Mouse (Mus musculus) large intestine, adult 2 months (tissue): ENCODE data around the gene Limd1. TPM values are rescaled to one million over a fixed set of nuclear protein-coding genes. Genes with fewer than 3 reads are reported as not detected.

Source experiments
- DNase-seq: peaks from one replicate; pipeline ENCODE4 v3.0.0-alpha.2; 2012; ENCODE audit warnings: low read depth, low spot score
- WGBS: fragments of 180-500 bp; shearing (Covaris S2); methylation state at CpG from one replicate; pipeline ENCODE4 v1.1.7; 2018; 5-methylcytosine and 5-hydroxymethylcytosine counted together
- polyA plus RNA-seq: library from polyadenylated mRNA; depleted of rRNA; stranded (reverse); fragments of >200 nt; gene quantifications from 2 replicates; pipeline ENCODE4 v1.2.3, GENCODE M21; 2012

The Limd1 gene
- polyA plus RNA-seq, 1 experiment = 57.6 TPM

GRCm38 (mm10) chr9:123480253-123480921 lies 1.9 kb downstream of the Limd1 start:
- WGBS = 58% methylated on average over 18 of the region's 18 CpGs
- no peak for DNase-seq

- 18% methylated on average over 7 of the region's 7 CpGs for WGBS
- no peak for DNase-seq
These were observed 2.6 kb downstream of the Limd1 start for GRCm38 (mm10) chr9:123481136-123481535.

GRCm38 (mm10) chr9:123483598-123483997 lies 5.1 kb downstream of the Limd1 start:
- WGBS = 54% methylated on average over 1 of the region's 1 CpGs

GRCm38 (mm10) chr9:123484830-123485229 lies 6.3 kb downstream of the Limd1 start:
- WGBS = 93% methylated on average over 3 of the region's 3 CpGs
- no peak for DNase-seq

More at GRCm38 (mm10) chr9:123483598-123483997, 5.1 kb downstream of the Limd1 start:
- no peak for DNase-seq

- WGBS = 76% methylated on average over 4 of the region's 4 CpGs
- DNase-seq = no peak
These were observed 7.1 kb downstream of the Limd1 start for GRCm38 (mm10) chr9:123485561-123485960.

- DNase-seq = no peak
- WGBS = 66% methylated on average over 3 of the region's 3 CpGs
These were observed 8.1 kb downstream of the Limd1 start for GRCm38 (mm10) chr9:123486635-123487034.

- no peak for DNase-seq
- WGBS = 59% methylated on average over 2 of the region's 2 CpGs
These were observed 10.6 kb downstream of the Limd1 start for GRCm38 (mm10) chr9:123489073-123489472.

- WGBS = 60% methylated on average over 9 of the region's 9 CpGs
- no peak for DNase-seq
These were observed 11.3 kb downstream of the Limd1 start for GRCm38 (mm10) chr9:123489727-123490343.

GRCm38 (mm10) chr9:123490930-123491329 lies 12.4 kb downstream of the Limd1 start:
- no peak for DNase-seq
- WGBS = 44% methylated on average over 5 of the region's 5 CpGs

- DNase-seq = no peak
- WGBS = 50% methylated on average over 9 of the region's 9 CpGs
These were observed 13.5 kb downstream of the Limd1 start for GRCm38 (mm10) chr9:123491917-123492585.

- DNase-seq = peak; percentile 32
- 22% methylated on average over 13 of the region's 13 CpGs for WGBS
These were observed 18.2 kb downstream of the Limd1 start for GRCm38 (mm10) chr9:123496665-123497064.

- WGBS = 77% methylated on average over 5 of the region's 5 CpGs
- no peak for DNase-seq
These were observed 19.4 kb downstream of the Limd1 start for GRCm38 (mm10) chr9:123497906-123498305.

- WGBS = 85% methylated on average over 4 of the region's 4 CpGs
- DNase-seq = no peak
These were observed 22.0 kb downstream of the Limd1 start for GRCm38 (mm10) chr9:123500480-123500879.

GRCm38 (mm10) chr9:123503171-123503834 lies 24.8 kb downstream of the Limd1 start:
- DNase-seq = no peak
- 70% methylated on average over 5 of the region's 5 CpGs for WGBS

- no peak for DNase-seq
- 9% methylated on average over 2 of the region's 2 CpGs for WGBS
These were observed 25.8 kb downstream of the Limd1 start for GRCm38 (mm10) chr9:123504325-123504724.

- 12% methylated on average over 1 of the region's 1 CpGs for WGBS
These were observed 27.1 kb downstream of the Limd1 start for GRCm38 (mm10) chr9:123505598-123505997.

GRCm38 (mm10) chr9:123506270-123507146 lies 28.0 kb downstream of the Limd1 start:
- 18% methylated on average over 4 of the region's 4 CpGs for WGBS
- DNase-seq = no peak

More at GRCm38 (mm10) chr9:123505598-123505997, 27.1 kb downstream of the Limd1 start:
- no peak for DNase-seq

GRCm38 (mm10) chr9:123507380-123507779 lies 28.9 kb downstream of the Limd1 start:
- WGBS = 83% methylated on average over 2 of the region's 2 CpGs
- DNase-seq = no peak

- 93% methylated on average over 2 of the region's 2 CpGs for WGBS
- no peak for DNase-seq
These were observed 30.5 kb downstream of the Limd1 start for GRCm38 (mm10) chr9:123508986-123509385.
